Mouse (Mus musculus): ENCODE results near the gene Terb2. TPM values are rescaled to one million over a fixed set of nuclear protein-coding genes. Genes with fewer than 3 reads are reported as not detected.
A peak's percentile ranks its signal among the peaks of the same experiment; 100 is the strongest.

Gene Terb2
- polyA plus RNA-seq, 1 experiment from 2014 or later = not detected

DNA sequence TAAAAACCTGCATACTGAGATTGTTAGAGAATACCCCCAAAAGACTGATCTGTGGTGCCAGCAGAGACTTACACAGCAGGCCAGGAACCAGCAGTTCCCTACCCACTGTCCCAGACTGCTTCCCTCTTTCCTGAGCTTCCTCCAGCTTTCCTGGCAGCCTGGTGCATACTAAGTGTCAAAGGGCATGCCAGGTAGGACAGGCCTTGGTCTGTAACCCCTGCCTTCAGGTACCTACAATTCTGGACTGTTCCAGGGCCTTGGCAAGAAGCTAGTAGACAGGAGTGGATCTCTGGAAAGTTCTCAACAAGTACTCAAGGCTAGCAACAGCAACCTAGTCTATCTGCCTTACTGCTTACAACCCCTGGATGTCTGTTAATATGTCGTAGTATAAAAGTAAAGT, 34.9 kb upstream of the Terb2 start:
- Histone ChIP-seq H3K27ac (no peak overlapping the region), H3K4me1 (replicated peaks) (peaks cover 62% of the 10 kb centered on the region), H3K27me3 (no peaks in the 10 kb centered on the region), H3K4me2 (no peak overlapping the region), H3K4me3 (replicated peaks) (no peak overlapping the region), H3K9ac (no peak overlapping the region), H3K9me3 (replicated peaks) (no peaks in the 10 kb centered on the region), H3K36me3 (peaks cover 44% of the 10 kb centered on the region)
- WGBS (ENCODE audit: insufficient replicate concordance) = 83% methylated on average over 1 of the region's 1 CpGs
- DNase-seq (no peak), ATAC-seq (ENCODE audit: low read depth) (no peak)

DNA sequence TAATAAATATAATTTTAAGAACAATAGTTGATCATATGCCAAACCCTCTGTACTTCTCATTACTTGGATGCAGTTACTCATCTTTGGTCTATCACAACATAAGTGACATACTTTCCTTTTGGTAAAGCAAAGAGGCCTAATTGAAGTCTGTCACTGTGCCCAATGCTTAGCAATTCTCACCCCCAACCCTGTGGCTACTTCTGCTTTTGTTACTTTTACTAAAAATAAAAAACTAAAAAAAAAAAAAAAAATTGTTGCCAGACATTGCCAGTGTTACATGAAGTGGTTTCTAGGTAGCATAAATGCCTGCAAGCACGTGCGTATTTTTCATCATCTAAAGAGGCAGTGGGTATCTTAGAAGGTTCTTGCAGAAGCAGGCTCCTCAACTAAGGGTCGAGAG, 33.2 kb upstream of the Terb2 start:
- Histone ChIP-seq H3K36me3 (peaks cover 44% of the 10 kb centered on the region), H3K9ac (no peak overlapping the region), H3K4me3 (replicated peaks) (no peak overlapping the region), H3K4me1 (replicated peaks) (peaks cover 61% of the 10 kb centered on the region), H3K27ac (no peak overlapping the region), H3K4me2 (no peak overlapping the region), H3K9me3 (replicated peaks) (no peaks in the 10 kb centered on the region), H3K27me3 (no peaks in the 10 kb centered on the region)
- 61% methylated on average over 3 of the region's 3 CpGs for WGBS (ENCODE audit: insufficient replicate concordance)
- DNase-seq (no peak), ATAC-seq (ENCODE audit: low read depth) (no peak)

DNA sequence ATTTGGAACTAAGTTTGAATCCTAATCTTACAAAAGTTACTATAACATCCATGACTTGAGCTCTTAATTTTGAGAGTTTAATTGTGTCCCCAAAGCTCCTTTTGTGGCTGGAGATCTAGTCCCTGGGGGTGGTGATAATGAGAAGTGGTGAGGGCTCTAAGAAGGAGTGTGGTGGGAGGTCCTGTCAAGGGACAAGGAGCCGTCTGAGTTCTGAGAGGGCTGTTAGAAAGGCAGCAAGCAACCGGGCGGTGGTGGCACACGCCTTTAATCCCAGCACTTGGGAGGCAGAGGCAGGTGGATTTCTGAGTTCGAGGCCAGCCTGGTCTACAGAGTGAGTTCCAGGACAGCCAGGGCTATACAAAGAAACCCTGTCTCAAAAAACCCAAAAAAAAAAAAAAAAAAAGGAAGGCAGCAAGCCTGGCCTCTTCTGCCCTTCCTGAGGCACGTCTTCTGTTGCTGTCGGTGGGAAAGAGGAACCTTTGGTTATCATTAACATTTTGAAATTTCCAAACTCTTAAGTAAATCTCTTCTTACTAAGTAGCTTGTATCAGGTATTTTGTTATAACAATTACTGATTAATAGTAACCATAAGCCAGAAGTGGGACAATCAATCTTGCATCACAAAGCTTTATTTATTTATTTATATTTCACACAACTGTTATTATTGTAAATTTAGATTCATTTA, 32.2 kb upstream of the Terb2 start:
- Histone ChIP-seq H3K4me3 (replicated peaks) (no peak overlapping the region), H3K36me3 (peaks cover 44% of the 10 kb centered on the region), H3K4me2 (no peak overlapping the region), H3K9me3 (replicated peaks) (no peaks in the 10 kb centered on the region), H3K27me3 (no peaks in the 10 kb centered on the region), H3K9ac (no peak overlapping the region), H3K27ac (no peak overlapping the region), H3K4me1 (replicated peaks) (peaks cover 57% of the 10 kb centered on the region)
- ATAC-seq (ENCODE audit: low read depth) = no peak
- 49% methylated on average over 7 of the region's 7 CpGs for WGBS (ENCODE audit: insufficient replicate concordance)
- no peak for DNase-seq

DNA sequence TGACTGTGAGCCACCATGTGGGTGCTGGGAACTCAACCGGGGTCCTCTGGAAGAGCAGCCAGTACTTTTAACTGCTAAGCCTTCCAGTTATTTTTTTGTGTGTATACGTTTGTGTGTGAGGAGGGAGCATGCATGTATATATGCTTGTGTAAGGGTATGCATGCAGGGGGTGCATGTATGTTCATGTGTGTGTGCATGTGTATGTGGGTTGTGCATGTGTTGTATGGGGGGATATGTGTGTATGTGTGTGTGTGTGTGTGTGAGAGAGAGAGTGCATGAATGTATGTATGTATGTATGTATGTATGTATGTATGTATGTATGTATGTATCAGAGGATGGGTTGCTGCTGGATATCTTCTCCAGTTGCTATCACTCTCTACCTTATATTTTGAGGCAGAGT, 31.6 kb upstream of the Terb2 start:
- no peaks in the 10 kb centered on the region for H3K9me3 ChIP-seq (replicated peaks)
- peaks cover 50% of the 10 kb centered on the region for H3K4me1 ChIP-seq (replicated peaks)
- peaks cover 44% of the 10 kb centered on the region for H3K36me3 ChIP-seq
- no peak overlapping the region for H3K4me3 ChIP-seq (replicated peaks)
- no peak overlapping the region for H3K4me2 ChIP-seq
- no peak overlapping the region for H3K27ac ChIP-seq
- ATAC-seq (ENCODE audit: low read depth) = no peak
- no peak for DNase-seq
- 75% methylated on average over 2 of the region's 2 CpGs for WGBS (ENCODE audit: insufficient replicate concordance)
- H3K27me3 ChIP-seq = no peaks in the 10 kb centered on the region
- no peak overlapping the region for H3K9ac ChIP-seq

DNA sequence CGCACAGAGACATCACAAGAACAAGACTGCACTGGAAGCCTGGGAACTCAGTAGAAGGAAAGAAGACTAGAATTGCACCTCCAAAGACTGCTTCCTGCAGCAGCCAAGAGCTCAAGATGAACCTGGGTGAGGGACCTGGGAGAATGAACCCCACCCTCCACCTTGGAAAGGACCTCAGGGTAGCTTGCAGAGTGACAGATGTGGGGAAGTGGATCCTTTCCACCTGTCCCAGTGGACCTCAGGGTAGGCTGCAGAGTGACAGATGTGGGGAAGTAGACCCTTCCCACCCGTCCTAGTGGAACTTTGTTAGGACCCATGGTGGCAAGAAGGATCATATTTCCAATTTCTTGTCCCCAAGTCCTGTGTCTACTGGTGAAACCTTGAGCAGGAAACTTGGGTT, 30.8 kb upstream of the Terb2 start:
- H3K36me3 ChIP-seq = peaks cover 42% of the 10 kb centered on the region
- no peaks in the 10 kb centered on the region for H3K27me3 ChIP-seq
- no peak overlapping the region for H3K4me3 ChIP-seq (replicated peaks)
- 57% methylated on average over 2 of the region's 2 CpGs for WGBS (ENCODE audit: insufficient replicate concordance)
- no peaks in the 10 kb centered on the region for H3K9me3 ChIP-seq (replicated peaks)
- H3K4me1 ChIP-seq (replicated peaks) = peaks cover 42% of the 10 kb centered on the region
- ATAC-seq (ENCODE audit: low read depth) (no peak), DNase-seq (no peak)
- no peak overlapping the region for H3K9ac ChIP-seq
- H3K4me2 ChIP-seq = no peak overlapping the region
- H3K27ac ChIP-seq = peak overlapping the region; percentile 19

DNA sequence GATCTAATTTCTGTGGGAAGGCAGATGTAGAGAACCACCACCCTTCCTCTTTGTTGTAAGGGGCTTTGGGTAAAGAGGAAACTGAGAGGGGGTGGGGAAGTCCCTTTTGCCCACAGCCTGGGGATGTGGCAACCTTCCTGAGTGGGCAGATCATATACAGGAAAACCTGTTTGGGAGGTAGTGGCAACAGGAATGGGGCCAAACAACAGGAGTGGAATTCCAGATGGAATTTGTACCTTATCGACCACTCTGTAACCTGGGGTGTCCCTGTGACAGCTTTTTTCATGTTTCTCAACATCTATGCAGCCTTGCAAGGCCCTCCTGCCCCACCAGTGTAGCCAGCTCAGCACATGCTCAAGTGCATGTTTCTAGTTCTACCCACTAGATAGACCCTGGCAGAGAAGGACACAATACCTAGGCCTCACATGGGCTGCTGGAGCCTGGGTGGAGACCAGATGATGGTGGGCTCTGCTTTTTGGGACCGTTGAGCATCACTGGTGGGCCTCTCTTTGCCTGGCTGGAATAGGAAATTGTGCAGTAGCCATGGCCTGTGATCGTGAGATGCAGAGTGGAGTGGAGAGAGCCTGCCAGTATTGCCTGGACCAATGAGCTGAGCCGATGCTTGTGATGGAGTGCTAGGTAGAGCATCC, 29.9 kb upstream of the Terb2 start:
- H3K27me3 ChIP-seq = no peaks in the 10 kb centered on the region
- peaks cover 33% of the 10 kb centered on the region for H3K36me3 ChIP-seq
- H3K9ac ChIP-seq = no peak overlapping the region
- H3K4me1 ChIP-seq (replicated peaks) = peaks cover 38% of the 10 kb centered on the region
- H3K27ac ChIP-seq = peak overlapping the region; percentile 19
- H3K9me3 ChIP-seq (replicated peaks) = no peaks in the 10 kb centered on the region
- H3K4me2 ChIP-seq = no peak overlapping the region
- WGBS (ENCODE audit: insufficient replicate concordance) = 60% methylated on average over 4 of the region's 4 CpGs
- no peak for DNase-seq
- no peak overlapping the region for H3K4me3 ChIP-seq (replicated peaks)
- ATAC-seq (ENCODE audit: low read depth) = peak; percentile 58

DNA sequence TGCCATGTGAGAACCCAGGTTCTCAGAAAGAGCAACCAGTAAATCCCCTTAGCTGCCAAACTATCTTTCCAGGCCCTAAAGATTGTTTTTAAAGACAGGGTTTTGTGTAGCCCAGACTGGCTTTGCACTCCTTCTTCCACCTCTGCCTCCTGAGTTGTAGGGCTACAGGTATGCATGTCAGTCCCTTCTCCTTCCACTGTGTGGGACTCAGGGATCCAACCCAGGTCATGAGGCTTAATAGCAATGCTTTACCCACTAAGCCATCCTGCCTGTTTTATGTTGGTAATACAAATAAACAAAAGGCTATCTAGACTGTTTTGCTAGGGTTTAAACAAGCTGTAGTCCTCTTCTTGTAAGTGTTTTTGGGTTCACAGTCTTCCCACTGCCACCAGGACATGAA, 28.5 kb upstream of the Terb2 start:
- no peak for DNase-seq
- ATAC-seq (ENCODE audit: low read depth) = no peak
- no peak overlapping the region for H3K4me3 ChIP-seq (replicated peaks)
- H3K9me3 ChIP-seq (replicated peaks) = no peaks in the 10 kb centered on the region
- H3K9ac ChIP-seq = no peak overlapping the region
- peaks cover 21% of the 10 kb centered on the region for H3K36me3 ChIP-seq
- H3K27me3 ChIP-seq = no peaks in the 10 kb centered on the region
- no peak overlapping the region for H3K4me2 ChIP-seq
- no peak overlapping the region for H3K27ac ChIP-seq
- H3K4me1 ChIP-seq (replicated peaks) = peaks cover 32% of the 10 kb centered on the region

DNA sequence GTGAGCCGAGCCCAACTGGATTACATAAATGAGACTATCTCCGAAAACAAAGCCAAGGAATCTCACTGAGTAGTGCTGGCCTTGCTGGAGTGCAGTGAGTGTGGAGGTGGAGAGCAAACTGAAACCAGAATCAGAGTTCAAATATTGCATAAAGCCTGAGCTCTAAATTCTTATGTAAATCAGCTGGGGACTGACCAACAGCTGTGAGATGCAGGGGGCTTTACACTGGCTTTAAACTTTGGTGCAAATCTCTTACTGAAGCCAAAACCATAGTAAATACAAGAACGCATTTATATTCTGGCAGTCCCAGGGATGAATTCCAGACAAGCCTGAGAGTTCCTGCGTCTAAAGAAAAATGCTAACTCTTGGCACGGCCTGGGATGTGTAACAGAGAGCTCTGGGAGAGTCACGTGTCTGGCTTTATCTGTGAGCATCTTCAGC, 27.7 kb upstream of the Terb2 start:
- no peak overlapping the region for H3K4me3 ChIP-seq (replicated peaks)
- H3K27me3 ChIP-seq = no peaks in the 10 kb centered on the region
- H3K4me2 ChIP-seq = no peak overlapping the region
- no peaks in the 10 kb centered on the region for H3K9me3 ChIP-seq (replicated peaks)
- H3K4me1 ChIP-seq (replicated peaks) = peaks cover 29% of the 10 kb centered on the region
- H3K36me3 ChIP-seq = peaks cover 14% of the 10 kb centered on the region
- H3K27ac ChIP-seq = no peak overlapping the region
- no peak overlapping the region for H3K9ac ChIP-seq
- DNase-seq (no peak), ATAC-seq (ENCODE audit: low read depth) (no peak)
- 63% methylated on average over 6 of the region's 6 CpGs for WGBS (ENCODE audit: insufficient replicate concordance)

DNA sequence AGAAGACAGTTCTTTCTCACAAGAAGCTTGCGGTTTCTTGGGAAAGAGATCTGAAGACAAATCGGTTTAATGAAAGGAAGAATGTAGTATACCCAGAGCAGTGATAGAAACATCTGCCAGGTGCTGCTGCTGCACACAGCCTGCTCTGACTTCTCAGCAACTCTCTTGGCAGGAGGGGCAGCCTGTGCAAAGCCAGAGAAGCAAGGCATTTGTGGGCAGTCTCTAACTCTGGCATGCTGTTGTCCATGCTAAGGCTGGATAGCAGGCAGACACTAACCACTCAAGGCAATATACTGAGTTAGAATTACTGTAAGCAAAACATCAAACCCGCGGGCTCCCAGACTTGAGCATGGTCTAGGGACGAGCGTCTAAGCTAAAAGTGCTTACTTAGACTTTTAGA, 26.4 kb upstream of the Terb2 start:
- Histone ChIP-seq H3K4me3 (replicated peaks) (no peak overlapping the region), H3K4me2 (no peak overlapping the region), H3K9ac (no peak overlapping the region), H3K9me3 (replicated peaks) (no peaks in the 10 kb centered on the region), H3K27me3 (no peaks in the 10 kb centered on the region), H3K27ac (no peak overlapping the region), H3K36me3 (peaks cover 7% of the 10 kb centered on the region), H3K4me1 (replicated peaks) (peaks cover 31% of the 10 kb centered on the region)
- WGBS (ENCODE audit: insufficient replicate concordance) = 74% methylated on average over 6 of the region's 6 CpGs
- no peak for ATAC-seq (ENCODE audit: low read depth)
- no peak for DNase-seq

DNA sequence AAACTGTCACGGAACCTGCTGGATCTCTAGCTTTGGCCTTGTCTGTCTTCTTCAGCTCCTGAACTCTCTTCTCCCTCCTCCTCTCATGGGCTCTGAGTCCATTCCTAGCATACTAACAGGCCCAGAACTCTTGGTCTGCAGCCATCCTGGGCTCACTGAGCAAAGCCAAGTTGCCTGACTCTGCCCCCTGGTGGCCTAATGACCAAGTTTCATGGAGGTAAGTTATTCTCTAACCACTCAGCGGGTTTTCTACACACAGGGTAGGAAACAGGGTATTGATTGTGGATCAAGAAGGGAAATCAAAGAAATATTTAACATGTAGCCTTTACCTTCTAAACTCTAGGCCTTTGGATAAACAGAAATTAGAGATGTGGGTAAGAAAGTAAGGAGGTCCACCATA, 25.4 kb upstream of the Terb2 start, which contains the start of gene Trim69:
Trim69 (plus strand) TSS at position 21 of the 400 bp plus-strand sequence.
- peaks cover 21% of the 10 kb centered on the region for H3K4me1 ChIP-seq (replicated peaks)
- no peaks in the 10 kb centered on the region for H3K36me3 ChIP-seq
- H3K4me3 ChIP-seq (replicated peaks) = no peak within 1 kb of the TSS
- peak; percentile 36; the same call in 1 of the 2 replicates for ATAC-seq (ENCODE audit: low read depth)
- DNase-seq = peak; percentile 63
- no peak within 1 kb of the TSS for H3K27ac ChIP-seq
- 36% methylated on average over 2 of the region's 2 CpGs for WGBS (ENCODE audit: insufficient replicate concordance)
- H3K9ac ChIP-seq = no peak within 1 kb of the TSS
- H3K4me2 ChIP-seq = no peak within 1 kb of the TSS
- no peaks in the 10 kb centered on the region for H3K9me3 ChIP-seq (replicated peaks)
- H3K27me3 ChIP-seq = no peaks in the 10 kb centered on the region

DNA sequence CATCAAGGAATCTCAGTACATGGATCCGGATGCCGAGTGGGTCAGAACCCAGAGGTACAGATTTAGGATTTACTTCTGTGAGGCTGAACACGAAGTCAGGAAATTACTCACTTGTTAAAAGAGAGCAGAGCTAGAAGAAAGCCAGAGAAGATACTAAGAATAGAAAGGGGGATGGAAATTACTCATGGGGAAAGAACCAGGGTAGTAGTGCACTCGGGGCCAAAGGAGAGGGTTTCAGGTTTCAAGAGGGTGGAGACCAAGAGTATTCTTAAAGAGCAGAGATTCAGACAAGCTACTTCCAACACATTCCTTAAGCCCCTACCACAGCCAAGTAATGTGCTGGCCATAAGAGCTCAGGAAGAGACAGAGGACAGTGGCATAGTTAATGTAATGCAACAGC, 24.5 kb upstream of the Terb2 start:
- H3K27ac ChIP-seq = no peak overlapping the region
- DNase-seq (no peak), ATAC-seq (ENCODE audit: low read depth) (no peak)
- WGBS (ENCODE audit: insufficient replicate concordance) = 44% methylated on average over 4 of the region's 4 CpGs
- H3K4me2 ChIP-seq = no peak overlapping the region
- no peaks in the 10 kb centered on the region for H3K27me3 ChIP-seq
- H3K9ac ChIP-seq = no peak overlapping the region
- no peak overlapping the region for H3K4me3 ChIP-seq (replicated peaks)
- no peaks in the 10 kb centered on the region for H3K9me3 ChIP-seq (replicated peaks)
- H3K36me3 ChIP-seq = no peaks in the 10 kb centered on the region
- peaks cover 14% of the 10 kb centered on the region; the same call in 1 of the 2 replicates for H3K4me1 ChIP-seq (replicated peaks)

DNA sequence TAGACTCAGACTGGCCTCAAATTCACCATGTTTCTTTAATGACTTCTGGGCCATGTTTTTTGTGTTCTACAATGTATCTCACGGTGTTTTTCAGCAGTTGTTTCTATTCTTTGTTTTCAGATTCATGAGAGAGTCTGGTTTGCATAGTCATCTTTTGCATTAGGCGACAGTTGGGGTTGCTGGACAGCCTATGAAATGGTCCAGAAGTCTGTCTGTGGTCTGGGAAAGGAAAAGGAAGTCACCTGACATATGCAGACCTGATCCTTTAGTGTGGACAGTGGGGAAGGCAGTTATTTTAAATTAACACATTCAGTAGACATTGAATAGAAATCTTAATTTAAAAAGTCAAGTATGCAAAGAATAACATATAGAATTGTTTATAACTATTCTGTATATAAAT, 23.5 kb upstream of the Terb2 start:
- H3K27ac ChIP-seq = no peak overlapping the region
- H3K36me3 ChIP-seq = no peaks in the 10 kb centered on the region
- no peaks in the 10 kb centered on the region for H3K9me3 ChIP-seq (replicated peaks)
- no peak overlapping the region for H3K4me2 ChIP-seq
- peaks cover 9% of the 10 kb centered on the region; the same call in 1 of the 2 replicates for H3K4me1 ChIP-seq (replicated peaks)
- DNase-seq (no peak), ATAC-seq (ENCODE audit: low read depth) (no peak)
- WGBS (ENCODE audit: insufficient replicate concordance) = 42% methylated on average over 2 of the region's 2 CpGs
- H3K9ac ChIP-seq = no peak overlapping the region
- no peak overlapping the region for H3K4me3 ChIP-seq (replicated peaks)
- no peaks in the 10 kb centered on the region for H3K27me3 ChIP-seq
